Mouse (Mus musculus) erythroblast, embryonic 14.5 days (primary cell): ENCODE results near the gene Prkce.

ENCODE experiments used
- GATA1 ChIP-seq: IDR thresholded peaks from 2 replicates; pipeline ENCODE4 v1.6.1; 2012; ENCODE audit warnings: low read length, inconsistent platforms, mixed read lengths
- TAL1 ChIP-seq: IDR thresholded peaks from 3 replicates; pipeline ENCODE4 v1.6.1; 2012; ENCODE audit warnings: low read length, inconsistent platforms, mixed read lengths

GRCm38 (mm10) chr17:86607981-86608380 is 440.4 kb downstream of the Prkce start:
- TF ChIP-seq TAL1 (no peak), GATA1 (no peak)
